Mouse (Mus musculus): ENCODE data around the gene Ptov1.

GRCm38 (mm10) chr7:44898607-44899006, 29.0 kb upstream of the Ptov1 start:
- TF ChIP-seq CTCF (IDR thresholded peaks at IDR 0.05; ENCODE audit: low read depth, low read length) (no peak), TAL1 (conservative IDR thresholded peaks at IDR 0.05; ENCODE audit: low read depth, low read length) (no peak), GATA1 (IDR thresholded peaks at IDR 0.05; ENCODE audit: borderline replicate concordance, low read length) (no peak), POLR2AphosphoS5 (IDR thresholded peaks at IDR 0.05; ENCODE audit: insufficient replicate concordance, low read depth, low read length) (no peak)
